Mouse (Mus musculus) CD4-positive, CD25-positive, alpha-beta regulatory T cell, adult 2 months (primary cell): ENCODE measurements around the gene Caln1.

Experiments used
- DNase-seq: peaks from one replicate; pipeline ENCODE4 v3.0.0-alpha.2; 2012; ENCODE audit warnings: low read depth, low spot score

The Caln1 gene

DNA sequence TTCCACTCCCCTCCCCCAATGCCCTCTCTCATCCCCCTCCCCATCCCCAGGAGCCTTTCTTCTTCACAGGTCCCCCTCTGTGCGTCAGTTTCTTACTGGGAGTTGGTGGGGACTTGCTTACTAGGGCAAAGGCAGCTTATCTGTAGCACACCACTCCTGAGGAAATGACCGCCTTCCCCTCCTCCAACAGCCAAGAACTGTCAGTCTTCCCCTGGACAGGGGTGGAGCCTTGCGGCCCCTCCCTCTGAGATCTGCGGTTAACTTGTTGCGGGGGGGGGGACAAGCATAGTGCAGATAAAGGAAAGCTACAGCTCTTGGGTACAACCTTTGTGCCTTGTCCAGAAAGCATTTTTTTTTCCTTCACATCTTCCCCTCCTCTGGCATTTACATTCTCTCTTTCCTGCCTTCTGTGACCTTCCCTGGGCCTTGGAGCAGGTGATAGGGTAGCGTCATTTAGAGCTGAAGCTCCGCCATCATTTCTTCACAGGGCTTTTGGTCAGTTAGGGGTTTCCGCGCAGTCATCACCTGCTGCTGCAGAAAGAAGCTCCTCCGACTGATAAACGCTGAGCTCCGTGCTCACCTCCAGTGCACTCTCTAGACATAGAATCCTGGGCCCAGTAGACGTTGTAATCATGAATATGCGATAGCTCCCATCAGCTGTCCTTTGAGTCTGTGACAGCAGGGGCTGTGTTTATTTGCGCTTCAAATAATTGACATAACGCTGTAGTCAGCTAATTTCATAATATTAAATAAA, 319.3 kb downstream of the Caln1 start:
- DNase-seq = no peak

DNA sequence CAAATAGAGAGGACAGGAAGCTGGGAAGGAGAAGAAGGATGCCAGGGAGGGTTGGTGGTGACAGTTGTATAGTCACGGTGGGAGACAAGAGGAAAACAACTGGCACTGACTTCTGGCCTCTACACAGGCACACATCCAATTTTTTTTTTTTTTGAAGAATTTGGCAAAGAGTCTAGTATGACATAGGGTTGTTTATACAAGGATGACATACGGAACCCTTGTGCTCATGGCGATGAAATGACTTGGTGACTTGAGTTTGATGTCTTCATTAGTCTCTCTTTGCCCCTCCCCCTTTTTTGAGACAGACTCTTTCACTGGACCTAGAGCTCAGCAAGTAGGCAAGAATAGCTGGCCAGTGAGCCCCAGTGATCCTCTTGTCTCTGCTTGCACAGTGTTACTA, 322.1 kb downstream of the Caln1 start:
- no peak for DNase-seq

DNA sequence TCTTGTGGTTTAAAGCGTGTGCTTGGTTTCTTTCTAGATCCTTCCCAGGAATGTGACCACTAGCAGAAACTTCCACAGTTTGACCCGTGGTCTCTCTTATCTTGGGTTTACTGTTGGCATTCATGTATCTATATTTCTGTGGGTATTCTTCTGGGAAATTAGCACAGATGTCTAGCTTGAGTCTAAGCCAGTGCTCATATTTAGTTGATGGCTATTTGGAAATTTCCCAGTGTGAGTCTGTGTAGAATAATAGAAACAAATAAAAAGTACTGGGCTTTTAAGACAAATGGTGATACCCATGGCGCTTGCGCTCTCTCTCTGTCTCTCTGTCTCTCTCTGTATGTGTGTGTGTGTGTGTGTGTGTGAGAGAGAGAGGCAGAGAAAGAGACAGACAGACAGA, 330.2 kb downstream of the Caln1 start:
- no peak for DNase-seq

DNA sequence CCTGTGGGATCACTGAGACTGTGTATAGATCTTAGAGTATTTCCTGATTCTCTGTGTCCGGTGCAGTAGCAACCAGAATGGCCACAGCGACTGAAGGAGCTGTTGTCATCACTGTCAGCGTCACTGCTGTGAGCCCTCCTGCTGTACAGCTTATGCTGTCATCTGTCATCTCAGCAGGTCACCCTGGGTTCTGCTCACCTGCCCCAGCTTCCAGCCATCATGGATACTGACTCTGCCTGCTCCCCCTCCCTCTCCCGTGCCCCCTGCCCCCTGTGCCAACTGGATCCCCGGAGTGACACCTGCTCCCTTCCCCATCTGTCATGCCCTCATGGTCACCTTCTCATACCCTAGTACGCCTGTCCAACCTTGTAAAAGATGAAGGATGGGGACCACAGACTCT, 332.5 kb downstream of the Caln1 start:
- DNase-seq = no peak

DNA sequence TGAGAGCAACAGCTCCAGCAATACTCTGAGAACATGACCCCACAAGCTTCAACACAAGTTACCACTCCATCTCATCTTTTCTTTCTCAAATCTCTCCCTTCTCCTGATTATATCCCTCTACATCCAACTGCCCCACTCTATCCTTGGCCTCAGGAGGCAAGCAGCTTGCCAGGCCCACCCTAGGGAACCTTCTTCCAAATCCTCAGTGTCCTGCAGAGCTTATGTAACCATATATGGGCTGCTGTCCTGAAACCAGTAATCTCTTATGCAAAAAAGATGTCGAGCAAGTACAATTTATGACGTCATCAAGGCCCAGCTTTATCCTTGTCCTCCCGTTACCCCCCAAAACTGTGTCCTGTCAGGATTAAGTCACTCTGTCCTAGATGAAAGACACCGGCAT, 333.1 kb downstream of the Caln1 start:
- no peak for DNase-seq

DNA sequence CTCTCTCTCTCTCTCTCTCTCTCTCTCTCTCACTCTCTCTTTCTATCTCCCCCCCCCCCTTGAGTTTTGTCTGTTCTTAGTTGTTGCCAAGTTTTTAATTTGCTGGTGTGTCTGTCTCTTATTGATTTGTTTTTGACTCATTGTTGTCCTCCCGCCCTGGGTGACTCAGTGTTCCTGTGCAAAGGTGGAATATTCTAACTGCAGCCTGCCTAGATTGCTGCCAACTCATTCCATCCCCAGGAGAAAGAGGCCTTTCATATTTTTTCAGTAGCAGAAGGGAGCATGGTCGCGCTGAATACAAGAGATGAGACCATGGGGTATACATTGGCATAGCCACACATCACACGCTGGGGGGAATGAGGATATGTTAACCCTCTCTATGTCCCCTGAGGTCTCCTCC, 335.6 kb downstream of the Caln1 start:
- DNase-seq = no peak

DNA sequence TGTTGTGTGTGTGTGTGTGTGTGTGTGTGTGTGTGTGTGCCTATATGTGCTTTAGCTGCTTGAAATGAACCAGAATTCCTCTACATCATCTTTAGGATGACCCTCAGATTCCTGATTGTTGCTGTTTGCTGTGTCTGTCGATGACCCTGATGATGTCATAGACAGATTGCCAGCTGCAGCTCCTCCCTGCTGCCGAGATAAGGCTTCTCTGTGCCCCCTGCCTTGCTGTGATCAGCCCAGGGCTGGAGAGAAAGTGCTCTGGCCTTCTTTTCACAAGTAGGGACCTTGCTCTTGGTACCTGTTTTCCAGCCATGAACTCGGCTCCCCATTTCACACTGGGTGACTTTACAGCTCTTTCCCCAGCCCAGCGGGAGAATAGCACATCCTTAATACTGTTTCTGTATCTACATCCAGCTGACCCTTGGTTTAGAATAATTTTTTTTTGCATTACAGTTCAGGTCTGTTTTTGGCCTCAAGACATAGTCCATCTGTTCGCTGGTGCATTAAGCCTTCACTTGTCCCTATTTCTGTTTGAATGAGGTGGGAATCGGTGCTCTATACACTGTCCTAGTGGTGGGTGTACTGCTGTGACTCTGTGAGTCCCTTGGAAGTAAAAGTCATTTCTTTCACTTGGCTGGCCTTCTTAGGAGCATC, 337.1 kb downstream of the Caln1 start:
- DNase-seq = no peak

DNA sequence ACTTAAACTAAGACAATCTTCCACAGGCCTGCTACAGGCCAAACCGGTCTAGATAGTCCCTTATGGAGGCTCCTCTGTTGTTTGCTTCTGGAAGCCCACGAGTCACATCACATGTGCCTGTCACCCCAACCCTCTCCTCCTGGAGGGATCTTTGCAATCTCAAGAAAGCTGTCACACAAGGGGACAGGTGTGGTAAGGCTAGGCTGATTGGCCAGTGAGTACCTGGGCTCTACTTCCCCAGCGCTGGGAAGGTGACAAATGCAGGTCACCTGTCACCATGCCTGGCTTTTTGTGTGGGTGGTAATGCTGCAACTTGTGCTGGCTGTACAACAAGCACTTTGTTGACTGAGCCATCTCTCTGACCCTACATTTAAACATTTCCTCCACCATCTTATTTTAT, 338.5 kb downstream of the Caln1 start:
- no peak for DNase-seq

DNA sequence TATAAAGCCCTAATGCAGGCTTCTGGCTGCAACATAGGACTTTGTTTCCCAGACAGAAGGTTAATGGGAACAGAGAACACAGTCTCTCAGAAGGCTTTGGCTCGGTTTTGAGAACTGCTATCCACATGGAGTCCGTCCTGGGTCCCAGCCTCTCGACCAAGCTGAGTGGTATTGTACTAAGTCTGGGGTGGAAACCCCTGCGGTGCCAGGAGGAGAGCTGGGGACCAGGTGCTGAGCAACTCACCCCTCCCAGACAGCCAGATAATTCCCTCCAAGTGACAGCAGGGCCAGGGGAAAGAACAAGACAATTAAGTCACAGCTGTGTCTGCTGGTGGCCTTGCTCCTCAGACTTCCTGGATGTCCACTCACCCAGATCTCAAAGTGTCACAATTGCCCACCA, 339.4 kb downstream of the Caln1 start:
- no peak for DNase-seq

DNA sequence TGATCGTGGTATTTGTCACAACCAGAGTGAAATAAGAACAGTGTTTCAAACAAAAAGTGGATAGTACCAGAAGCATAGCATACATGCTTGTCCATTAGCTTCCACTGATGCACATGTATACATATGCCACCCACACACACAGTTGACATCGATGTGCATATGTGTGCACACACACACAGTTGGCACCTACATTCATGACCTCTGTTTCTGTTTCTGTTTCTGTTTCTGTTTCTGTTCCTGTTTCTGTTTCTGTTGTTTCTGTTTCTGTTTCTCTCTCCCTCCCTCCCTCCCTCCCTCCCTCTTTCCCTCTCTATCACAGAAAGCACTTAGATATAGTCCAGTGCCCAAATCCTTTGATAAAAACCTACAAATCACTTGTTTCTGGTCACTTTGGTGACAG, 342.4 kb downstream of the Caln1 start:
- no peak for DNase-seq

DNA sequence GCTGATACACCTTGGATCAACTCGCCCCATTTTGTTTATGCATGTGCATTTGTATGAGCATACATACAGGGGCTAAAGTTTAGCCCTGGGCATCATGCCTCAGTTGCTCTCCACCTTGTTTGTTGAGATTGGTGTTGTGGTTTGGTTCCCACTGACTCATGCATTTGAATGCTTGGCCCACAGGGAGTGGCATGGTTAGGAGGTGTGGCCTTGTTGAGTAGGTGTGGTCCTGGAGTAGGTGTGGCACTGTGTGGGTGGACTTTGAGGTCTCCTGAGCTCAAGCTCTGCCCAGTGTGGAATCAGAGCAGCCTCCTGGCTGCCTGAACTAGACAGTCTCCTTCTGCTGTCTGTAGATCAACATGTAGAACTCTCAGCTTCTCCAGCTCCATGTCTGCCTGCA, 343.0 kb downstream of the Caln1 start:
- no peak for DNase-seq

DNA sequence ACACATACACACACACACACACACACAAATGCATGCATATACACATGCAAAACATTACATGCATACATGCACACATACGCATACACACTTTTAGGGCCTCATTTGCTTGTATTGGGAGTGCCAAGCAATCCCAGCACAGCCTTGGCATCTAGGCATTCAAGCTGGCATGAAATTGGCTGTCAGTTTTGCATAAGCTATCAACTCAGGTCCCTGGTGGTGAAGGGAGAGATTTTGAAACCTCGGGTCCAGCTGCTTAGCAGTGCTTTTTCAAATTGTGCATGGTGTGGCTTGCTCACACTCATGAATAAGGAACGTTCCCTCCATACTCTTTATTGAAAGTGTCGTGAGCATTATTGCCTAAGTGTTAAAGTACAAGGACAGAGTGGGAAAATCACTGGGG, 345.9 kb downstream of the Caln1 start:
- DNase-seq = no peak

DNA sequence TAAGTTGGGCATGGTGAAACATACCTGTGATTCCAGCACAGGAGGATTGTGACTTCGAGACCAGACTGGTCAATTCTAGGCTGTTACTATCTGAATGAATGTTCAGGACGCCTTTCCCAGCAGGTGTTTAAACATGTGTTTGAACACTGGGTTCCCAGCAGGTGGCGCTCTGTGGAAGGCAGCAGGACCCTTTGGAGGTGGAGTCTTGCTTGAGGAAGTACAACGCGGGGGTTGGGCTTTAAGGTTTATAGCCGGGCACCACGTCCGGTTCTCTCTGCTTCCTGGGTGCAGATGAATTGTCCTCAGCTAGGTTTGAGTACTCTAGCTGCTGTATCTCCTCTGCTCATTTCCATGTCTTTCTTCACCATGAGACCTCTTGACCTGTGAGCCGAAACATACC, 349.1 kb downstream of the Caln1 start:
- no peak for DNase-seq

DNA sequence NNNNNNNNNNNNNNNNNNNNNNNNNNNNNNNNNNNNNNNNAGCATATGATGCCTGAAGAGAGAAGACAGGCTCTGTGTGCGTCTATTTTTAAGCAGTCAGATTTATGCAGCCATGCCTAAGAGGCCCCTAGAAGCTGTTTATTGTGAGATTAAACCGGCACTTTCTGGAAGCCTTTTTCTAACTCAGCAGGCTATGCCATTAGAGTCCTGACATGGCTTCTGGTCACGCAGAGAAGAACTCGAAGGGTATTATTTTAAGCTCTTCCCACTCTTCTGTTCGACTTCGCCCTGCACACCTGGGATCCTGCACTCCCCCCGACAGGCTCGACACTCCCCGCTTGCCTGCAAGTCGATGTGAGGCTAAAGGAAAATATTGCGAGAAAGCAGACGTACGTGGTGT, 372.9 kb downstream of the Caln1 start:
- no peak for DNase-seq

DNA sequence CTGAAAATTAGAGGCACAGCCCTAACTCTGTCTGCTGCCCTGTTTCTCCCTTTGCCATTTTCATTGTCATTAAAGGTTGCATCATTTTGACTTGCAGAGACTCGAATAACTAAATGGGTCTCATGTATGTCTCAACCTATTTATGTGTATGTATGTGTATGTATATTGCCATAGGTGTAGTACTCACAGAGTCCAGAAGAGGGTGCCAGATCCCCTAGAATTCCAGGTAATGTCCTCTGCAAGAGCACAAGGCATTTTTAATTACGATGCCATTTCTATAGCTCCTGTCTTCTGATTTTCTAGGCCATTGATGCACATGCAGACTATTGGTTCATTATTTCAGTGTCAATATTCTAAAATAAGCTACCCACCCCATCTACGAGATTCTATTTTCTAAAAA, 388.3 kb downstream of the Caln1 start:
- no peak for DNase-seq

DNA sequence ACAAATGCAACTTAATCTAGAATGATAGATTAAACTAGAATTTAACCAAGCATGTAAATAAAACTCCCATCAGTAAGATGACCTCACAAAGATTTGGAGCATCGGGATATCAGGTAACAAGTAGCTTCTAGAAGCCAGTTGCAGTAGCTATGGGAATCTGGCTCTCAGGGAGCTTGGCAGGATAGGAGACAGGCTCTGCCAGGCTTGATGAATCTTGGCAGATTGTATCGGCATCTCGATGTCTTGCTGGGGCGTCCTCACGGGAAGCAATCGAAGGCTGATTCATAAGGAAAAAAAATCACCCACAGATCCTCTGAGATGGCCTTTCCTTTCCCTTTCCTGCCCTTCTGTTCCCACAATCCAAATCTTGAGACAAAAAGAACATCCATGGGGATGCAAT, 396.5 kb downstream of the Caln1 start:
- no peak for DNase-seq

DNA sequence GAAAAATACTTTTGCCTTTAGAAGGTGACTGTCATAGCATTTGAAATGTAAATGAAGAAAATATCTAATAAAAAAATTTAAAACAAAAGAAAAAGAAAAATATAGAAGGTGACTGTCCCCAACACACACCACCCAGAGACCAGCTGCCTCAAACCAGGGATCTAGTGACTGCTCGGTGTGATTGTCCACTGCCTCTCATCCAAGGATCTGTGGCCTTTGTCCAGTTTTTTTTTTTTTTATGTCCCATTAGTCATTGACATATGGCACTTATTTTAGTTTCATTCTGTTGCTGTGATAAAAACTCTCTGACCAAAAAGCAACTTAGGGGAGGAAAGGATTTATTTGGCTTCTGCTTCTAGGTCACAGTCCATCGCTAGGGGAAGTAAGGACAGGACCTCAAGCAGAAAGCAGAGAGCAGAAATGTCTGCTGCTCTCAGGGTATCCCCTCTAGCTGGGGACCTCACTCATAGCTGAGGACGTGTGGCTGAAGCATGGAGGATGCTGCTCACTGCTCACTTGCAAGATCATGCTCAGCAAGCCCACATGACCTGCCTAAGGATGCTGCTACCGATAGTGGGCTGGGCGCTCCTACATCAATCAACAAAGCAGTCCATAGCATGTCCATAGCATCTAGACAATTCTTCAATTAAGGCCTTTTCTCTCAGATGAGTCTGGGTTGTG, 401.9 kb downstream of the Caln1 start:
- no peak for DNase-seq

DNA sequence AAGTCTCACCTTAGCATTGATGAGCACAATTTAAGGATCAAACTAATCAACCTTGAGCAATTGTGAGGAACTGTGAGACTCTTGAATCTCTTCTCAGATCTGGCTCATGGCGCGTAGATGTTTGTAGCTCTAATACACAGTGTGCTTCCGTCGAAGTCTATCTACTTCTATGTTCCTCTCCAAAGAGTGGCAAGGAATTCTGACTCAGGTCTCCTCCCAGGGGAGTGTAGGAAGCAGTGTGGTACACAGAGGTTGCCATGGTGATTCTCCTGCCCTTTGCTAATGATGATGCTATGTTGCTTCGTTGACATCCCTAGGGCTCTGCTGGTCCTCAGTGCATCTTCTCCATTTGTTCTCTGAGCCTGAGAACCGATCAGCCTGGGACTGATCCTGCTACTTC, 403.2 kb downstream of the Caln1 start:
- DNase-seq = no peak

DNA sequence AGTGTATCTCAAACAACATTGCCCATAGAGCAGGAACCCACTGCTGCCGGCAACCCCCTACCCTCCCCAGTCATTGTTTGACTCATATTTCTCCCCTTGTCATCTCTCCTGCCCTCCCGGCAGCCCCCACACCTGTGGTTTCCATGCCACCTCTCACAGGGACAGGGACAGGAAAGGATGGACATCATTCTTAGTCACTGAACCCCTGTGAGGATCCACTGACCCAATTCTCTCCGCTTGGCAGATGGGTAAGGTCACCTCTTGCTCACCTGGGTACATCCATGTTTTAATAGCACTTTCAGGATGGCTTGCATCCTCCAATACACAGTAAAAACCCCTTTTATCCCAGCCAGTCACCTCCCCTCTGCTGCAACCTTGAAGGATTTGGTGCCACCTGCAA, 405.7 kb downstream of the Caln1 start:
- no peak for DNase-seq

DNA sequence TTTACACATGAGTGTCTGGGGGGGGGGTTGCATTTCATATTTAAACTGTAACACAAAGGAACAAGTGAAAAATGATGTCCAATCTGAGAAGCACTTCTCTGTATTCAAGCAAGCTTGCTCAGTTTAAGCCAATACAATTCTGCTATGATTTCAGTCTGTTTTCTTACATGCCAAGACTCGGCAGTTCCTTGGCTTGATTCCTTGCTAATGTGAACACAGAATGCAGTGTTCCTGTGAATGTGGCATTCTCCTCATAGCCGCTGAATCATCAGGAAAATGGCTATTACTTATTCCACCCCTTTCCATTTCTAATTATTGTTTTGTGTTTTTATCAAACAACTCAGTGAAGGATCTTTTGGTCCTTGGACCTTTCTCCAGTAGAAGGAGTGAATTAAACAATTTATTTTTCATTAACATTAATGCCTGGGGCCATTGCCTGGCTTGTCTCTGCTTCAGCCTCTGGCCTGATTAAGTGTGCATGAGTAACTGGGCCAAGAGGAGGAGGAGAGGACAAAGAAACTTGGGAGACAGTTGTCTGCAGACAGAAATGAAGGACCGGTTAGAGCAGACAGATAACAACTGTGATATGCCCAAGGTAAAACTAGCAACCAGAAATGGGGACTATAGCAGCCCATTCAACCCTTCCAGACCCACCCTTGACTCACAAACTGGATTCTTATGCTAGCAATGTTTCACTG, 423.6 kb downstream of the Caln1 start:
- no peak for DNase-seq

DNA sequence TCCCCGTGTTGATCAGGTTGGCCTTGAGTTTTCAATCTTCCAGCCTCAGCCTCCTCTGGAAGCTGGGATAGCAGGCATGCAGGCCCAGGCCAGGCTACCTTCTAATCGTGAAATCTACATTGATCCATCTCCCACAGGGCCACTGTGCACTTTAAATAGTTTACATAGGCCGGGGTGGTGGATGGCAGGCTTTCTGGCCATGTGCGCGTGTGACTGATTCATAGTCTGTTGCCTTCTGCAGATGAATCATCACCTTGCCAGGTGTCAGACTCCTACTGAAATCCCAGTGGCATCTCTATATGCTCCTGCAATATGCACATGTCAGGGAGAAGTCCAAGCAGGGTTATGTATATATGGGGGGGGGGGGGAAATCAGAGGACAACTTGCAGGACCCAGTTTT, 428.5 kb downstream of the Caln1 start:
- DNase-seq = no peak

DNA sequence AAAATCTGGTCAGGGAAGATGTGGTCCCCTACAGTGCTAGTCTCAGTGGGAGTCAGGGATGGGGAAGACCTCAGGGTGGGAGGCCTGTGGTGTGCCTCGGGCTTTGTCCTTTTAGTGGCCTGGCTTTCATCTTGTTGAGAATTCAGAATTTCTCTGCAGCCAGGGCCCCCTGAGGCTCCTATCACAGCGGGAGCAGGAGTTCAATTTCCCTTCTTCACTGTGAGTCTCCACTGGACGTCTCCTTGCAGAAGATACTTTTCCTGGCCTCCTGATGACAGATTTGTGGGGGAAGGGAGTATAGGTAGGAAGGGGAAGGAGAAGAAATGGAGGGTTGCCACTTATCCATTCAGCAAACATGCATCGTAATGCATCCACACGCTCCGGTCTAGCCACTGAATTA, 441.1 kb downstream of the Caln1 start:
- no peak for DNase-seq

DNA sequence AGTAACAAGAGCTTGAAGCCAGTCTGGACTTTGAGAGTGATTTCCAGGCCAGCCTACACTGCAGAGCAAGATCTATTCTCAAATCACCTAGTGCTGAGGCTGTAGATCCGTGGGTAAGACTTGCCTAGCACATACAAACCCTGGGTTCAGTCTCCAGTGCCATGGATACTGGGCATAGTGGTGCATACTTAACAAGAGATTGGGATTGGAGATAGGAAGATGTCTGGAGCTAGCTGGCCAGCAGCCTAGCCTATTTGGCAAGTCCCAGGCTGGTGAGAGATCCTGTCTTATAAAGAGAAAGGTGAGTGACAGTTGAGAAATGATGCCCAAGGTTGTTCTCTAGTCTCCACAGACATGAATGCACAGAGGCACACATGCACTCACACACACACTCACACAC, 441.6 kb downstream of the Caln1 start:
- DNase-seq = no peak
